Comparison of ENCODE assay signal across 10 mouse cellular contexts in genomic region chr10:84230011-84230781, GRCm38 (mm10).
DNase-seq lines count a peak whose midpoint lies in the region; ATAC-seq lines count a peak whose summit lies in the region.
"Had no signal": no experiment of that assay in that cellular context is flagged by ENCODE, and none has a peak within 500 bp of the region (broad histone marks: within the 10 kb centered on the region; RNA-seq: fewer than 3 reads in every experiment).

No protein-coding gene starts in this region.

- H3K9ac ChIP-seq in heart, embryonic 12.5 days, result no peak overlapping the region
- H3K9ac ChIP-seq: embryonic facial prominence, embryonic 13.5 days had no signal

- H3K27ac ChIP-seq in heart, embryonic 12.5 days (ENCODE audit: poor library complexity, severe bottlenecking), result peak overlapping the region; percentile 92
- H3K27ac ChIP-seq: embryonic facial prominence, embryonic 13.5 days had no signal

- H3K4me1 ChIP-seq in heart, embryonic 12.5 days (replicated peaks), result peaks cover 20% of the 10 kb centered on the region
- H3K4me1 ChIP-seq: embryonic facial prominence, embryonic 13.5 days had no signal

- no peaks in the 10 kb centered on the region for H3K9me3 ChIP-seq in heart, embryonic 12.5 days (replicated peaks)
- H3K9me3 ChIP-seq: embryonic facial prominence, embryonic 13.5 days had no signal

- H3K36me3 ChIP-seq in heart, embryonic 12.5 days, result no peaks in the 10 kb centered on the region
- H3K36me3 ChIP-seq: embryonic facial prominence, embryonic 13.5 days had no signal

- H3K4me2 ChIP-seq in heart, embryonic 12.5 days, result peak overlapping the region; percentile 43
- H3K4me2 ChIP-seq: embryonic facial prominence, embryonic 13.5 days had no signal

- DNase-seq in left cerebral cortex, adult 18-20 months (ENCODE audit: low spot score in 2 of 2), result peak; percentile 24 to 48
- DNase-seq in left cerebral cortex, adult 11 months (ENCODE audit: low spot score), result no peak
- peak; percentile 47 for DNase-seq in adrenal gland, postnatal 10 days
- peak; percentile 22 to 35 for DNase-seq in layer of hippocampus, postnatal 36 days
- no peak for DNase-seq in yolk sac, embryonic 10.5 days (ENCODE audit: low spot score)

- WGBS in heart, embryonic 12.5 days, result 46% methylated on average over 18 of the region's 18 CpGs

- no peak overlapping the region for H3K4me3 ChIP-seq in heart, embryonic 12.5 days
- H3K4me3 ChIP-seq: embryonic facial prominence, embryonic 13.5 days had no signal

- peak; percentile 89 for ATAC-seq in heart, embryonic 12.5 days (ENCODE audit: insufficient number of reproducible peaks, low FRiP score)
- ATAC-seq in granulocyte monocyte progenitor cell, adult 5-6 weeks (replicated peaks; ENCODE audit: poor library complexity, severe bottlenecking), result no peak
- no peak for ATAC-seq in erythroblast, adult 5-6 weeks (replicated peaks; ENCODE audit: low FRiP score, poor library complexity, severe bottlenecking)
- ATAC-seq: inflammation-experienced regulatory T-cells, adult 6 months had no signal

- no peaks in the 10 kb centered on the region for H3K27me3 ChIP-seq in heart, embryonic 12.5 days (replicated peaks)
- H3K27me3 ChIP-seq: embryonic facial prominence, embryonic 13.5 days had no signal

Comparison
In these comparisons a context has a peak if more than half of its experiments do, and no peak if none do; other contexts are left out.
1. DNase-seq: peak in left cerebral cortex, adult 18-20 months (2 of 2), adrenal gland, postnatal 10 days (single experiment) and layer of hippocampus, postnatal 36 days (2 of 2); none in left cerebral cortex, adult 11 months (single experiment) and yolk sac, embryonic 10.5 days (single experiment).